Mouse (Mus musculus) left cerebral cortex, postnatal 36 days (tissue): ENCODE data around the gene Gcg. TPM values are rescaled to one million over a fixed set of nuclear protein-coding genes. Genes with fewer than 3 reads are reported as not detected.

Experiments
- DNase-seq, 2 experiments: peaks; one replicate each; pipeline ENCODE4 v3.0.0; 2021 to 2022; ENCODE audit warnings: low spot score in 2 of 2, mixed read lengths in 1 of 2
- intact Hi-C: fragments of 180-260 bp; cut with DNase I; formaldehyde crosslinking; loops from one replicate; pipeline ENCODE4 v1.15.1; 2025
- total RNA-seq, 2 experiments: library from RNA; stranded (reverse); gene quantifications; 2 replicates each; pipeline ENCODE4 v1.2.3; 2021

The Gcg gene
- total RNA-seq, 2 experiments from 2014 or later: not detected

DNA sequence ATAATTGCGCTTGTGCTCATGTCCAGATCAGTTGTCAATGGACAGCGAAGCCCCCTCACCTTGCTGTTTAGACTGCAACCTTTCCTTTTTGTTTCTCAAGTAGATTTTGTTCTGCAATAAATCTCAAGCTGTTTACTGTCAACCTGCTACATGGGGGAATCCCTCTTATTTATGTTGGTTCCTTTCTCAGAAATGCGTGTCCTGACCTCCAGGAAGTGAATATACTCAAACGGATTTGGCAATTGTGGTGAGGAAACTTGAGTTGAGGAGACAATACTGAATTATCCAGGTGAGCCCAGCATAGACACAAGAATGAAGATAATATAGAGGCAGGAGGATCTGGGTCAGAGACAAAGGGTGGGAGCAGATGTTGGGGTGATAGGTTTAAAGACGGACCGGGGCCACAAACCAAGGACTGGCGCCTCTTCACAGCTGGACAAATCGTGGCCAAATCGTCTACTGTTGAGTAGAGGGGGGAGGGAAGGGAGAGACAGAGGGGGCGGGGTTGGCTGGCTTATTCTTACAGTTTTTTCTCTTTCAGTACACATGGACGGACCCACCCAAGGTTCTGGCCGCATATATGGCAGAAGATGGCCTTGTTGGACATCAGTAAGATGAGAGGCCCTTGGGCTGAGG lies 22.5 kb downstream of the Gcg start:
- no peak for DNase-seq
- intact Hi-C loops: no loop called here

- DNase-seq: peak in 1 of 2 experiments; percentile 29
- intact Hi-C loops: no loop called here
Measured at GRCm38 (mm10) chr2:62460231-62460710, 23.2 kb downstream of the Gcg start.

DNA sequence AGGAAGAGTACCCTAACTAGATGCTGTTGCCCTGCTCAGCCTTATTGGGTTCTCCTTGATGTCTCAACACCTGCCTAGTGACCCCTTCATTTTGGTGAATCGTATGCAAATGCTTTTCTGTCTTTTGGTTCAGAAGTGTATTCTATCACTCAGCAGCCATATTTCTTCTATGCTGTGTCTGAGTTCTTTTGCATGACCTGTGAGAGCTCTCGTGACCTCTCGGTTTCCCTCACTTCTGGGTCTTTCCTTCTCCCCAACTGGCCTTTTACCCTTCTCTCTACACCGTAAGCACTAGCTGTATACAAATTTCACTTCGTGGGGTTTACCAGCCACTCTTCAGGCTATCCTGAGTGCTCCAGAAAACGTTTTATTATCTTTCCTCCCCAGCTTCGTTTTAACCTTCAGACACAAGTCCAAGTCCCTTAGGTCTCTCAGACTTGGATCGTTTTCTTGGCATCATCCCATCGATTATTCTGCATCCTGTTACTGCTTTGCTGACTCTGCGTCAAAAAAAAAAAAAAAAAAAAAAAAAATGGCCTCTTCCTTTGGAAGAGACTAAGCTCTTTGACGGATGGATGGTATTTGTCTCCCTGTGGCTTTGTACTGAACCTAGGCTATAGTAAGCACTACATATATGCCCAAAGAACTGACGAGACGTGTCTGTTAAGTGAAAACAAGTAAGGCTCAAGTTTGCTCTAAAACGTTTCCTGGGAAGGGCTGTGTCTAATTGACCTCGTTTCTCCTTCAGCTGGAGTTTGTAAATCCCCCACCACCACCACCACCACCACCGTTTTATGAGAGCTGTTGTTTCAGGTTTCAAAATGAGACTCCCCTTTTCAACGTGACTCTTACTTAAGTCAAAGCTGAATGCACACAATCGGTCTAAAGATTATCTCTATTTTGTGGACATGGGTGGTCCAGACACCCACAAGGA lies 23.9 kb downstream of the Gcg start:
- intact Hi-C loops: loop anchor here (2.0 to 5.0 kb wide), 5 partner anchors 112 to 643 kb away; no protein-coding TSS in a partner anchor
- no peak for DNase-seq

DNA sequence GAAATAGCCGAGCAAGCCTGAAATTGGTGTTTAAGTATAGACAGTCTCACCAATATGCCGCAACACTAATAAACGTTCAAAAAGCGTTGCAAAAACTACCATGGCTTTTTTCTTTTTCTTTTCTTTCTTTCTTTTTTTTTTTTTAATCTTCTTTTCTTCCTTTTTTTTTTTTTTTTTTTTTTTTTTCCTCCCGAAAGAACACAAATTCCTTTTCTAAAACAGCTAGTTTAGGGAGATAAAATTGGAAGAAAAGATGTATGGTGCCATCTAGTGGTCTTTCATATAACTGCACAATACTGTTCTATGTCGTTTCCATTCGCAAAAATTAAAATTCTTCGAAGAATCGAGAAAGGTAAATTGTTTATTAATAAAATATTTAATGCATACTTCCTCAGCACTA lies 25.4 kb downstream of the Gcg start:
- DNase-seq: no peak
- intact Hi-C loops: loop anchor here (2.0 to 5.0 kb wide), 5 partner anchors 111 to 641 kb away; no protein-coding TSS in a partner anchor

DNA sequence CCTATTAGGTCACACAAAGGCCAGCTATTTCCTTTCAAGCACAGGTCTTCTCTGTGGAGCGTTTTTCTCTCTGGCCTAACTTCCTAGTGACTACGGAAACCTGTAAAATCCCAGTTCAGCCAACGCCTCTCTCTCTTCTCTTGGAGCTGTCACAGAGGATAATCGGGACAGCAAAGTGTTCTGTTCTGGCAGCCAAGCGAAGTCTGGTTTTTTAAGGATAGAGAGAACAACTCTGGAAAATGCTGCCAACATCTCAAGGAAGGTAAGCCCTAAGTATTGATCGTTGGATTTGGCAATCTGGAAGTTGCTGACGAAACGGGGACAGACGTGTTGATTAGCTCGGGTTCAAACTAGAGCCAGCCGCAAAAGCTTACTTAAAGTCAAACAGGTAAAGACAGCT lies 28.5 kb downstream of the Gcg start:
- intact Hi-C loops: loop anchor here (5.0 kb wide), 3 partner anchors 108 to 172 kb away; no protein-coding TSS in a partner anchor
- no peak for DNase-seq

DNA sequence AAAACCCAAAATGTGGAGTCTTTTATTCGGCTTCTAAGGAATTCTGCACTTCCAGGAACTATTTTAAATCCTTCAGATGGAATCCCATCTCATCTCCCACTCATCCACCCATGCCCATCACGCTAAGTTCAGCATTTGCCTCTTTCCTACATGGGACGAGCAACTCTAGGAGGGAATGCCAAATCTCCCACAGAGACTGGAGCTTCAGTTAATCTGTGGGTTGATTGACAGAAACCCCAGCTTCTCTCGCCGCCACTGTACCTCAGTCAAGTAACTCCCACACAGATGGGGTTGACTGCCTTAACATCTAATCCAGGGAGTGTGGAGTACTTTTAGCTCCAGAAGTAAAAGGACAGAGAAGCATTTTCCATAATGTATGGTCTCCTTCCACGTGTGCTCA lies 29.4 kb downstream of the Gcg start:
- DNase-seq: peak; percentile 28 to 44
- intact Hi-C loops: no loop called here

GRCm38 (mm10) chr2:62450364-62450763 lies 33.1 kb downstream of the Gcg start:
- DNase-seq: no peak
- intact Hi-C loops: no loop called here

- intact Hi-C loops: no loop called here
- no peak for DNase-seq
Measured at GRCm38 (mm10) chr2:62449692-62450346, 33.6 kb downstream of the Gcg start.

DNA sequence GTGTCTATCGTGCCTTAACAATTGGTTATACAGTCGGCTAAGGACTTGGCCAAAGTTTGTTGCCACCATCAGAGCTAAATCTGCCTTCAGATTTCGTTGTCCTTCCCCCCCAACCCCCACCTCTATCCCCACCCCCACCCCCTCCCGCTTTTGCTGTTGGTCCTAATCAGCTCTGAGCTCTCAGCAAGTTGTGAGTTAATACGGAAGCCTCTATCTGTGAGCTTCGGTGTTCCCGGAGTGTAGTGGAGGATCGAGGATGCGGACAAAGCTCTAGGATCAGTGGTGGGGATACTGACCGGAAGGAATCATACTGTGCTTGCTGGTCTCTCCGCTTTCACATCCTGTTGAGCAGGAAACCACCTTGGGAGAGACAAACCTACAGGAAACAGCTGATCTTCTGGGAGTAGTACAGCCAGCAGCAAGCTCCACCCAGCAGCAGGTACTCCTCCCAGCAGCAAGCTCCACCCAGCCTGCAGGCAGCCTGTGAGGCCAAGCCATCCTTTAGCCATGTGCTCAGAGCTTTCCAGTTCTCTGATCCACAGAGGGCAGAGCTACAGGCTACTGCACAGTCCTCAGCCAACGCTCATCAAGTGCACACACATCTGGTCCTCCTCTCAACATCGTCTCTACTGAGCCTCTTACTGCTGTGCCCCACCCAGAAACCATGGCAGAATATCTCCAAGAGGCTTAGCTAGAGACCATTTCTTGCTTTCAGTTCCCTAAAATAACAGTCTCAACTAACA lies 42.5 kb downstream of the Gcg start:
- intact Hi-C loops: no loop called here
- no peak for DNase-seq

GRCm38 (mm10) chr2:62440083-62440482 lies 43.4 kb downstream of the Gcg start:
- no peak for DNase-seq
- intact Hi-C loops: no loop called here

DNA sequence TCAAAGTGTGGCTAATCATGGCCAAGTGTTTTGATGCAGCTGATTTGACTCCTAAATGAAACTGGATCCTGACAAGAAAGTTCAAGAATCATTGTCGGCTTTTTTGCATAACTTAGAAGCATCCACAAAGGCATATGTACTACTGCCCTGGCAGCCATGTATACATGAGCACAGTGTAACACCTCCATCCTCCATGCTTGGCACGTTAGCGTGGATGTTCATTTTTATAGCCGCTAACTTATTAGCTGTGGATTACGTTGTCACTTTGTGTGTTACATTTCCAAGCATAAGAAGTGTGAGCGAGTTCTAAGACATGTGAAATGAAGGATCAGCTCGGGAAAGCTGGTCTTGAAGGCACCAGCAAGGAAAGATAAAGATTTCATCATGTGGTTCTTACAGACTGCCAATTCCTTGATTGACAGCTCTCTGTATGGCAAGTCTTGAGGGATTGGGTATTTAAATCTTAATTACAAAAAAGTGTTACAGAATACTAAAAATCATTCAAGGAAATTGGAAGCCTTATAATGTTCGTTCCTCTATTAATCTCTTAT lies 52.1 kb downstream of the Gcg start:
- no peak for DNase-seq
- intact Hi-C loops: no loop called here

- no peak for DNase-seq
- intact Hi-C loops: no loop called here
Measured at GRCm38 (mm10) chr2:62425941-62426340, 57.5 kb downstream of the Gcg start.

Other genes with a start within 250 kb of the Gcg start
- gene Dpp4, start 71.4 kb downstream of the Gcg start, total RNA-seq: 1 to 10 TPM; 1.7 to 2.5 TPM
- gene Fap, start 90.4 kb upstream of the Gcg start, total RNA-seq: 1 to 10 TPM; 4.3 to 4.5 TPM
- gene Ifih1, start 162.6 kb upstream of the Gcg start, total RNA-seq: 1 to 10 TPM; 3.2 to 3.5 TPM
- 10 to 100 TPM; 15.5 to 24.5 TPM for gene Gca, start 180.6 kb upstream of the Gcg start, total RNA-seq